Mouse (Mus musculus) CH12.LX (cell line): ENCODE results near the gene Aip.

Source experiments
- CTCF ChIP-seq, 2 experiments: IDR thresholded peaks in 1 of 2; conservative IDR thresholded peaks in 1 of 2; 2 replicates each; pipeline ENCODE4 v1.5.1; 2011 to 2012; ENCODE audit warnings: low read depth in 2 of 2, low read length in 2 of 2, improper control_type of control experiment in 1 of 2, inconsistent platforms in 1 of 2, mild to moderate bottlenecking in 1 of 2, moderate library complexity in 1 of 2
- POLR2A ChIP-seq: IDR thresholded peaks from 2 replicates; pipeline ENCODE4 v1.6.1; 2011; ENCODE audit warnings: low read depth, mild to moderate bottlenecking, improper control_type of control experiment, low read length

GRCm38 (mm10) chr19:4117006-4117405 lies 8.7 kb downstream of the Aip start:
- no peak for TF ChIP-seq POLR2A
- no peak for TF ChIP-seq CTCF (conservative IDR thresholded peaks at IDR 0.05 in 1 of 2, IDR thresholded peaks at IDR 0.05 in 1 of 2; ENCODE audit: low read depth in 2 of 2, low read length in 2 of 2)
